Mouse (Mus musculus) E14TG2a.4 (cell line): Measurements from ENCODE around the gene Pip5k1a.

Experiments
- H3K27me3 ChIP-seq: 2 replicates; pipeline ENCODE4 v1.6.1; 2014; ENCODE audit warnings: low read length, control low read depth; ENCODE audit not compliant: insufficient read depth
- H3K36me3 ChIP-seq: 2 replicates; pipeline ENCODE4 v1.6.1; 2014; ENCODE audit warnings: low read length, control low read depth; ENCODE audit not compliant: insufficient read depth
- H3K4me1 ChIP-seq: replicated peaks from 2 replicates; pipeline ENCODE4 v1.6.1; 2014; ENCODE audit warnings: low read depth, low read length, control low read depth
- H3K4me3 ChIP-seq: replicated peaks from 2 replicates; pipeline ENCODE4 v1.5.1; 2014; ENCODE audit warnings: mild to moderate bottlenecking, low read length
- H3K9me3 ChIP-seq: 2 replicates; pipeline ENCODE4 v1.6.1; 2014; ENCODE audit warnings: low read length, control low read depth
- CTCF ChIP-seq: conservative IDR thresholded peaks from 2 replicates; pipeline ENCODE4 v1.5.1; 2014; ENCODE audit warnings: low read length
- NANOG ChIP-seq: IDR thresholded peaks from 2 replicates; pipeline ENCODE4 v1.6.1; 2014; ENCODE audit warnings: borderline replicate concordance, low read length, mixed read lengths
- POU5F1 ChIP-seq: IDR thresholded peaks from 2 replicates; pipeline ENCODE4 v1.6.1; 2014; ENCODE audit warnings: low read length, borderline replicate concordance

Gene Pip5k1a

DNA sequence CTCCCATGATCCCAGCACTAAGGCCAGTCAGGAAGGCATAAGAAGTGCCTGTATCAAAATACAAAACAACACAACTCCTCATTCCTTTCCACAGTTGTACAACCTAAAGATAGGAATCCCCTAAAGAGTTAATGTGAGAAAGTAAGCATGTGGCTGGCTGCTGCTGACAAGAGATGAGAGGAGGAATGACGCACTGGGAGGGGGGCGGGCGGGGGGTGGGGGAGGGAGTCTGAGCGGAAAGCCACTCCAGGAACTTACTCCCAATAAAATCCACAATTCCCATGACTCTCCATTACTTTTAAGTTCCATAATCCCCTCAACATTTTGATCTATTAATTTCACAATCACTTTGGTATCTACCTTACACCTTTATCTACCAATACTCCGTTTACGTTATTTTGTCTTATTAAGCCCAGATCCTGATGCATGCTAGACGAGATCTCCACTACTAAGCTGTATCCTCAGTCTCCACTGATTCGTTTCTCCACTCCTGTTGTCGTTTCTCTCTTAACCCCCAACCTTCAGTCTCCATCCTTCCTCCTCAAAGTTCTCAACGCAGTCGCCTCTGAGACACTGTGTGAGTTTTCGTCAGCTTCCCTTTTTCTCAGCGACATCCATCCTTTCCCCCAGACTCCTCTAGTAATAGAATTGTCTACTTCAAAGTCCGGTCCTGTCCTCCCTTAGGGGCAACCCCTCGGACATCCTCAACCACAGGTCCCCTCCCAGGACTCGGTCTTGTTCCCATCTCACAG is 968 bp downstream of the Pip5k1a start:
- no peaks in the 10 kb centered on the region for H3K27me3 ChIP-seq
- H3K9me3 ChIP-seq: no peaks in the 10 kb centered on the region
- no peak for TF ChIP-seq POU5F1
- no peak for TF ChIP-seq NANOG
- TF ChIP-seq CTCF: no peak
- peaks cover 45% of the 10 kb centered on the region for H3K4me1 ChIP-seq
- peak overlapping the region; percentile 99 for H3K4me3 ChIP-seq
- peaks cover 28% of the 10 kb centered on the region for H3K36me3 ChIP-seq

DNA sequence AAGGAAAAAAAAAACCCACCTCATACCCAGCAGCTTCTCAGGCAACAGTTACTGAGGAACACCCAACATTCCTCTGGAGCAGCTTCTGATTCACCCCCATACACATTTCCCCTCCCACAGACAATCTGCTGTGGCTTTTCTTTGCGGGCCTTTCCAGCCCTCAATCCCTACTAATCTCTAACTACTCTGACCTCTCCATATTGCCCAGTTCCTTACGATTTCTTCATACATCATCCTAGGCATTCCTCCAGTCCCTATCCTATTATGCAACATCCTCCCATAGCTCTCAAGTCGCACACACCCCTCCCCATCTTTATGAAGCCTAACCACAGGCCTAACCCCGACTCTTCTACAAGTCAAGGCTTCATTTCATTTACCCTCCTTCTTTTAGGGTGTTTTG is 1.6 kb downstream of the Pip5k1a start:
- H3K9me3 ChIP-seq: no peaks in the 10 kb centered on the region
- peak overlapping the region; percentile 99 for H3K4me3 ChIP-seq
- TF ChIP-seq NANOG: no peak
- no peak for TF ChIP-seq CTCF
- no peak for TF ChIP-seq POU5F1
- peaks cover 34% of the 10 kb centered on the region for H3K36me3 ChIP-seq
- H3K4me1 ChIP-seq: peaks cover 50% of the 10 kb centered on the region
- H3K27me3 ChIP-seq: no peaks in the 10 kb centered on the region

DNA sequence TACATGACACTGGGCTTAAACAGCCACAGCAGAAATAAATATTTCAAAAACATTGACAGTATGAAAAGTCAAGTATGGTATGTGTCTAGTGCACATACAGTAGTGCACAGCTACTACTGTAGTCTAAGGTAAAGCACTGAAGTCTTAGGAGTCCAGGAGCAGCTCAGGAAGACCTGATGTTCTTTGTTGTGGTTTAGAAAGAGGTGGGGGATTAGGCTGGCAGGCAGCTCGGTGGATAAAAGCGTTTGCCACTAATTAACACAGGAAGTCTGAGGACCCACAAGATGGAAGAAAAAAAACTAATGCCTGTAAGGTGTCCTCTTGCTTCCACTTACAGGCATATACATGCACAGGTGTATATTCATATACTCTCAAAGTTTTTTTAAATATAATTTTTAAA is 5.9 kb downstream of the Pip5k1a start:
- no peak overlapping the region for H3K4me3 ChIP-seq
- no peaks in the 10 kb centered on the region for H3K27me3 ChIP-seq
- no peaks in the 10 kb centered on the region for H3K9me3 ChIP-seq
- H3K4me1 ChIP-seq: peaks cover 46% of the 10 kb centered on the region
- TF ChIP-seq CTCF (no peak), POU5F1 (no peak), NANOG (no peak)
- H3K36me3 ChIP-seq: peaks cover 73% of the 10 kb centered on the region

DNA sequence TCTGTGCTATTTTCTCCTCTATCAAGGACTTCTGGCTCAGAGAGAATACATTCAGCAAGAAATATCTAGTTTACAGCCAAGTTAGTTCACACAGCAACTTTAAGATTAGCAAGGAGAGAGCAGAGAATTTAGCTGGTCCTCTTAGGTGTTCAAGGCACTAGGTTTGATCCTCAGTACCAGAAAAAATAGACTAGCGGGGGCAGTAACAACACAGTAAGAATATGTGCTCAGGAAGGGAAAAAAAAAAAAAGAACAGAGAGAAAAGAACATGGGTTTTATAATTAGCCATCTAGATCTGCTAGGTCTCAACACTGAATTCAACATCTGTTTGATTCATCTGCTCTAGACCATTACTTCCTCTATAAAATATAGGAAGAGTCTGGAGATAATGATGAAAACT is 18.7 kb downstream of the Pip5k1a start:
- TF ChIP-seq POU5F1 (no peak), NANOG (no peak)
- H3K4me1 ChIP-seq: peaks cover 29% of the 10 kb centered on the region
- no peak overlapping the region for H3K4me3 ChIP-seq
- H3K9me3 ChIP-seq: no peaks in the 10 kb centered on the region
- H3K36me3 ChIP-seq: peaks cover 32% of the 10 kb centered on the region
- H3K27me3 ChIP-seq: no peaks in the 10 kb centered on the region

DNA sequence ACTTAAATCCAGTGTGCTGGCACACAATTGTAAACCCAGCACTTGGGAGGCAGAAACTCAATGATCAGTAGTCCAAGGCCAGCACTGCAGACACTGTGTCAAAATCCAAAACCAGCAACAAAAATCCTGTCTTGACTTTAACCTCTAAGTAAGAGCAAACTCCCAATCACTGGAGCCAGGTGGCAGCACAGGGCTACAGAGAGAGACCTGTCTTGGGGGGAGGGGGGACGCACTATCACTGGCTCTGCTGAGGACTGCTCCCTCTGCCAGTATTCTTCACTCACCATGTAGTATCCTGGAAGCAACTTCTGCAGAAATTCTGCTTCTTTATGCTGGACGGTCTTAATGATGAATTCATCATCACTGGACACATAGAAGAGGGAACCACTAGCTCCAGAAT is 35.1 kb downstream of the Pip5k1a start:
- Histone ChIP-seq H3K4me1 (peaks cover 37% of the 10 kb centered on the region), H3K4me3 (no peak overlapping the region), H3K36me3 (peaks cover 93% of the 10 kb centered on the region), H3K27me3 (no peaks in the 10 kb centered on the region), H3K9me3 (no peaks in the 10 kb centered on the region)
- TF ChIP-seq POU5F1: no peak
- no peak for TF ChIP-seq NANOG
- no peak for TF ChIP-seq CTCF

DNA sequence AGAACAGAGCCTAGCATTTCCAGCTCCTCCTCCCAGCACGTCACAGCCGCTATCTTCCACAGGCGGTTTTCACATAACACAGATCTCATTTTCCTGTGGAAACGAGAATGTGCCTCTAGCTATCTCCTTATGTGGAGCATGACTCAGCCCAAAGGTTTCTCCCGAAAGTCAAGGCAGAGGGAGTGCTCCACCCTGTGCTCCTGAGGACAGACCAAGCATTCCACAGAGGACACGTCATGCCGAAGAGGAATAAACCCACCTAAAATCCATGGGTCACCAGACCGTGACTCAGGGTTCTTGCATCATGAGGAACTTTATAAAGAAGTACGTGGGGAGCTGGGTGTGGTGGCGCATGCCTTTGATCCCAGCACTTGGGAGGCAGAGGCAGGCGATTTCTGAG is 40.2 kb downstream of the Pip5k1a start:
- H3K36me3 ChIP-seq: peaks cover 96% of the 10 kb centered on the region
- TF ChIP-seq POU5F1 (no peak), NANOG (no peak), CTCF (no peak)

DNA sequence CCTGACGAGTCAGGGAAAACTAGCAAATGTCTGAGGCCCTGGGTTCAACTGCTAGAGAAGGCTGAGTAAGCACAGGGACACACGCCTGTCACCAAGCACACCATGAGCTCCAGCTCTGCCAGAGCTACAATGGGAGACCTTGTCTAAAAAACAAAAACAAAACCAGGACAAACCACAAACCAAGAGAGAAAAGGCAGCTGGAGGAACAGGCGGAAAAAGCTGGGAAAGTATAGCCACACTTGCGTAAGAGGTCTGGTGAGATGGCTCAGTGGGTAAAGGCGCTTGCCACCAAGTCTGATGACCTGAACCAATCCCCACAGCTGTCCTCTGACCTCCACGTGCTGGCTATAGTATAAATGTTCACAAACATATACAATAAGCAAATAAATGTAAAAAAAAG is 40.6 kb downstream of the Pip5k1a start:
- Histone ChIP-seq H3K36me3 (peaks cover 96% of the 10 kb centered on the region), H3K27me3 (no peaks in the 10 kb centered on the region), H3K9me3 (no peaks in the 10 kb centered on the region), H3K4me3 (no peak overlapping the region), H3K4me1 (peaks cover 24% of the 10 kb centered on the region)
- TF ChIP-seq CTCF: no peak
- TF ChIP-seq POU5F1: no peak
- TF ChIP-seq NANOG: no peak

More for the DNA sequence above, 40.2 kb downstream of the Pip5k1a start:
- Histone ChIP-seq H3K4me1 (peaks cover 28% of the 10 kb centered on the region), H3K27me3 (no peaks in the 10 kb centered on the region), H3K4me3 (no peak overlapping the region), H3K9me3 (no peaks in the 10 kb centered on the region)

DNA sequence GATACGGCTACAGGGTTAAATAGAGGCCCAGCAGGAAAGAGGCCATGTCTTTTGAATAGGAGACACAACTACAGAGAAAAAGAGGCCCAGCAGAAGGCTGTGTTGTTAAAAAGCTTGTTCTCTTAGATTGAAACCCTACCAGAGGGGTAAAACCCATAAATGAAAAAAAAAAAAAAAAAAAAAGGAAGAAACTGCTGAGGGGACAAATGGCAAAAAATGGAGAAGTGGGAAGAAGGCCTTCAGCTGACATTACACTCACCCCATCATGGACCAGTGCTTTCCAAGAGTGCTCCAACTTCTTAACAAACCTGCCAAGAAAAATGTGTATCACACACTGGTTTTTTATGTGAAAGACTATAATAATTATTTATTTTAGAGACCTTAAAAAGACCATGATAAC is 41.2 kb downstream of the Pip5k1a start:
- H3K9me3 ChIP-seq: no peaks in the 10 kb centered on the region
- H3K27me3 ChIP-seq: no peaks in the 10 kb centered on the region
- TF ChIP-seq NANOG (no peak), CTCF (no peak), POU5F1 (no peak)
- H3K36me3 ChIP-seq: peaks cover 96% of the 10 kb centered on the region
- H3K4me3 ChIP-seq: no peak overlapping the region
- peaks cover 22% of the 10 kb centered on the region for H3K4me1 ChIP-seq

DNA sequence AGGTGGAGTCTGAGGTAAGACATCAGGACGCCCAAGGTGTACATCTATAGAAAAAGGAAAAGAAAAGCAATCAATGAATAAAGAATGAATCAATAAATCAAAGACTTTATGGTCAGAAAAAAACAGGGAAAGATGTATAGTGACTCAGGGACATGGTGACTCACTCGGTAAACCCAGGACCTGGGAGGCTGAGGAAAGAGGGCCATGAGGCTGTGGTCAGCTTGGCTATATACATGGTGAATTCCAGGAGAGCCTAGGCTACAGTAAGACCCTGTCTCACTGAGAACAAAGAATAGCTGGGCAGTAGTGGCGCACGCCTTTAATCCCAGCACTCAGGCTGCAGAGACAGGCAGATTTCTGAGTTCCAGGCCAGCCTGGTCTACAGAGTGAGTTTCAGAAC is 43.0 kb downstream of the Pip5k1a start:
- TF ChIP-seq POU5F1 (no peak), NANOG (no peak), CTCF (no peak)
- Histone ChIP-seq H3K4me3 (no peak overlapping the region), H3K4me1 (peaks cover 20% of the 10 kb centered on the region), H3K27me3 (no peaks in the 10 kb centered on the region), H3K36me3 (peaks cover 97% of the 10 kb centered on the region), H3K9me3 (no peaks in the 10 kb centered on the region)
